Mouse (Mus musculus) midbrain, embryonic 10.5 days (tissue): ENCODE data around the gene Cd93. TPM values are rescaled to one million over a fixed set of nuclear protein-coding genes. Genes with fewer than 3 reads are reported as not detected.

Experiments
- DNase-seq: peaks from one replicate; pipeline ENCODE4 v3.0.0-alpha.2; 2017; ENCODE audit warnings: low spot score
- H3K27ac ChIP-seq: fragments of 300-500 bp; sonication (generic); replicated peaks from 2 replicates; pipeline ENCODE4 v1.5.1; 2016; ENCODE audit warnings: mild to moderate bottlenecking
- H3K27me3 ChIP-seq: fragments of 300-500 bp; sonication (generic); 2 replicates; pipeline ENCODE4 v1.6.1; 2016; ENCODE audit warnings: low read depth, mild to moderate bottlenecking; ENCODE audit not compliant: poor library complexity, severe bottlenecking
- H3K36me3 ChIP-seq: fragments of 300-500 bp; sonication (generic); 2 replicates; pipeline ENCODE4 v1.6.1; 2016; ENCODE audit warnings: mild to moderate bottlenecking, moderate library complexity
- H3K4me1 ChIP-seq: fragments of 300-500 bp; sonication (generic); 2 replicates; pipeline ENCODE4 v1.6.1; 2016
- H3K4me3 ChIP-seq: fragments of 300-500 bp; sonication (generic); 2 replicates; pipeline ENCODE4 v1.5.1; 2016; ENCODE audit warnings: mild to moderate bottlenecking, moderate library complexity
- H3K9me3 ChIP-seq: fragments of 300-500 bp; sonication (generic); replicated peaks from 2 replicates; pipeline ENCODE4 v1.6.1; 2016; ENCODE audit warnings: mild to moderate bottlenecking
- WGBS: fragments of 180-500 bp; shearing (Covaris S2); methylation state at CpG from one replicate; pipeline ENCODE4 v1.1.7; 2016; 5-methylcytosine and 5-hydroxymethylcytosine counted together
- polyA plus RNA-seq: library from polyadenylated mRNA; unstranded; fragments of >200 nt; fragmentation: Nextera tagmentation; extraction: Ambion mirVana; gene quantifications from 2 replicates; pipeline ENCODE4 v1.2.1, GENCODE M21; 2016

Cd93 gene
- polyA plus RNA-seq, 1 experiment from 2014 or later: 4.7 TPM

- Histone ChIP-seq H3K9me3 (no peaks in the 10 kb centered on the region), H3K27ac (no peak overlapping the region), H3K4me1 (no peaks in the 10 kb centered on the region), H3K36me3 (no peaks in the 10 kb centered on the region), H3K27me3 (no peaks in the 10 kb centered on the region), H3K4me3 (no peak overlapping the region)
- no peak for DNase-seq
Measured at GRCm38 (mm10) chr2:148455341-148455740, 12.0 kb upstream of the Cd93 start.

GRCm38 (mm10) chr2:148454014-148454542, 10.7 kb upstream of the Cd93 start:
- Histone ChIP-seq H3K4me3 (no peak overlapping the region), H3K27ac (no peak overlapping the region), H3K4me1 (no peaks in the 10 kb centered on the region), H3K9me3 (no peaks in the 10 kb centered on the region), H3K36me3 (no peaks in the 10 kb centered on the region), H3K27me3 (no peaks in the 10 kb centered on the region)
- WGBS: 90% methylated on average over 4 of the region's 4 CpGs
- no peak for DNase-seq

DNA sequence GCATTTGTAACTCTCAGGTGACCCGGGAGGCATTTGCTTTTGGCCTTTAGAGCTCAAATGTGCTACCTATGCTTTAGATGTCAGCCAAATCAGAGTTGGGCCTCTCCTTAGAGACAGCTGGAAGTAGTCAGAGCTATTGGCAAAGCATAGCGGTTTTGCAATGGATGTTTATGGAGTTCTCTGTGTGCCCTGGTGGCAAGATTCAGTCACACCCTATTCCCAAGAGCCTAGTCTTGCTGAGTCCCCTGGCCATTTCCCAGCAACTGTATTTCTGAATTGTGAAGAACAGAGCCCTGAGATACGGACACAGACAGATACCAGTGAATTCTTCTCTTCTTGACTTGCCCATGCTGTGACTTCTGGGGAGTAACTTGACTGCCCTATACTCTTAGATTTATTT, 9.7 kb upstream of the Cd93 start:
- WGBS: 83% methylated on average over 3 of the region's 3 CpGs
- no peaks in the 10 kb centered on the region for H3K27me3 ChIP-seq
- H3K36me3 ChIP-seq: no peaks in the 10 kb centered on the region
- no peaks in the 10 kb centered on the region for H3K4me1 ChIP-seq
- DNase-seq: no peak
- H3K9me3 ChIP-seq: no peaks in the 10 kb centered on the region
- H3K27ac ChIP-seq: no peak overlapping the region
- H3K4me3 ChIP-seq: no peak overlapping the region

- H3K4me1 ChIP-seq: no peaks in the 10 kb centered on the region
- DNase-seq: no peak
- no peaks in the 10 kb centered on the region for H3K9me3 ChIP-seq
- no peaks in the 10 kb centered on the region for H3K36me3 ChIP-seq
- no peak overlapping the region for H3K4me3 ChIP-seq
- no peaks in the 10 kb centered on the region for H3K27me3 ChIP-seq
- WGBS: 87% methylated on average over 5 of the region's 5 CpGs
- H3K27ac ChIP-seq: no peak overlapping the region
Measured at GRCm38 (mm10) chr2:148451498-148451897, 8.1 kb upstream of the Cd93 start.

GRCm38 (mm10) chr2:148450616-148451015, 7.3 kb upstream of the Cd93 start:
- DNase-seq: no peak
- no peaks in the 10 kb centered on the region for H3K27me3 ChIP-seq
- WGBS: 85% methylated on average over 5 of the region's 5 CpGs
- H3K27ac ChIP-seq: no peak overlapping the region
- no peaks in the 10 kb centered on the region for H3K4me1 ChIP-seq
- H3K9me3 ChIP-seq: no peaks in the 10 kb centered on the region
- no peaks in the 10 kb centered on the region for H3K36me3 ChIP-seq
- H3K4me3 ChIP-seq: no peak overlapping the region

GRCm38 (mm10) chr2:148449659-148450058, 6.3 kb upstream of the Cd93 start:
- Histone ChIP-seq H3K27me3 (no peaks in the 10 kb centered on the region), H3K4me1 (no peaks in the 10 kb centered on the region), H3K27ac (no peak overlapping the region), H3K9me3 (no peaks in the 10 kb centered on the region), H3K36me3 (no peaks in the 10 kb centered on the region), H3K4me3 (no peak overlapping the region)
- WGBS: 94% methylated on average over 1 of the region's 1 CpGs
- DNase-seq: no peak

GRCm38 (mm10) chr2:148446446-148446845, 3.1 kb upstream of the Cd93 start:
- no peak for DNase-seq
- H3K4me1 ChIP-seq: 0 out of 2 replicates have a peak, but pooled peaks cover 4% of the 10 kb centered on the region
- H3K36me3 ChIP-seq: no peaks in the 10 kb centered on the region
- H3K4me3 ChIP-seq: no peak overlapping the region
- WGBS: 84% methylated on average over 3 of the region's 3 CpGs
- no peaks in the 10 kb centered on the region for H3K27me3 ChIP-seq
- no peaks in the 10 kb centered on the region for H3K9me3 ChIP-seq
- H3K27ac ChIP-seq: no peak overlapping the region

DNA sequence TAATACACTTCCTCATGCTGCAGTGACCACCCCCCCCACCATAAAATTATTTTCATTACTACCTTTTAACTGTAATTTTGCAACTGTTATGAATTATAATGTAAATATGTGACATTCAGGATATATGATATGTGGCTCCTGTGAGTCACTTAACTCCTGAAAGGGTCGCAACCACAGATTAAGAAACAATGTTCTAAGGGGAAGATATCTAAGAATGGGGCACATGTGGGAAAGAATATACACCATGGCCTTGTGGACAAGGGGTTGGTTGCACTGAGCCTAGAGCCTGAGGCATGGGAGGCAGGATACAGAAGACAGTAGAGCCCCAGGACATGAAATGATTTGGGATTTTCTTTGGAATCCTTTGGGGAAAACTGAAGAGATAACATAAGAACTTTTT, 2.3 kb upstream of the Cd93 start:
- WGBS: 96% methylated on average over 1 of the region's 1 CpGs
- H3K36me3 ChIP-seq: no peaks in the 10 kb centered on the region
- no peak for DNase-seq
- no peaks in the 10 kb centered on the region for H3K27me3 ChIP-seq
- H3K4me3 ChIP-seq: no peak overlapping the region
- 0 out of 2 replicates have a peak, but pooled peaks cover 4% of the 10 kb centered on the region for H3K4me1 ChIP-seq
- H3K27ac ChIP-seq: no peak overlapping the region
- H3K9me3 ChIP-seq: no peaks in the 10 kb centered on the region

DNA sequence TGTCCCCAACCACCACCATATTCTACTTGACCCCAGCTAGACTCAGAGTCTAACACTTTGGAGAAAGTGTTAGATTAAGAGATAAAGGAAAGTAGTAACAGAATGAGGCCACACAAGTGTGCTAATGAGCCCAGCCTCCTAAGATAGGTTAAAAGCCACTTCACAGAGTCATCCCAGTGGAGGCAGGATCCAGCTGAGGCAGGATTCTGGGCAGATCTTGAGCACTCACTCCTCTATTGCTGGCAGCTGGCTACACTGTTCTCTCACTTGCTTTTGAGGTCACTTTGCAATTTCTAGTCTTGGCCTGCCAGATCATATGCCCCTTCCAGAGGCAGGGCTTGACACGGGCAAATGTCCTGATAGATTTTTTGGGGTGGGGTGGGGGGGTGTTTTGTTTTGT, 1.1 kb upstream of the Cd93 start:
- Histone ChIP-seq H3K36me3 (no peaks in the 10 kb centered on the region), H3K27ac (no peak overlapping the region), H3K4me3 (no peak overlapping the region), H3K4me1 (0 out of 2 replicates have a peak, but pooled peaks cover 4% of the 10 kb centered on the region), H3K27me3 (no peaks in the 10 kb centered on the region), H3K9me3 (no peaks in the 10 kb centered on the region)
- WGBS: 85% methylated on average over 1 of the region's 1 CpGs
- DNase-seq: no peak

- Histone ChIP-seq H3K27ac (peak overlapping the region; percentile 57), H3K36me3 (no peaks in the 10 kb centered on the region), H3K9me3 (no peaks in the 10 kb centered on the region), H3K27me3 (no peaks in the 10 kb centered on the region), H3K4me3 (0 out of 2 replicates have a peak overlapping the region, but pooled peaks have one; percentile 26), H3K4me1 (0 out of 2 replicates have a peak, but pooled peaks cover 4% of the 10 kb centered on the region)
- WGBS: 85% methylated on average over 4 of the region's 4 CpGs
- DNase-seq: no peak
Measured at GRCm38 (mm10) chr2:148442710-148443109, 653 bp downstream of the Cd93 start.

- Histone ChIP-seq H3K27me3 (no peaks in the 10 kb centered on the region), H3K9me3 (no peaks in the 10 kb centered on the region), H3K36me3 (no peaks in the 10 kb centered on the region), H3K4me1 (0 out of 2 replicates have a peak, but pooled peaks cover 4% of the 10 kb centered on the region), H3K4me3 (0 out of 2 replicates have a peak overlapping the region, but pooled peaks have one; percentile 7), H3K27ac (peak overlapping the region; percentile 57; the same call in 1 of the 2 replicates)
- DNase-seq: no peak
- 85% methylated on average over 4 of the region's 4 CpGs for WGBS
Measured at GRCm38 (mm10) chr2:148442172-148442571, 1.2 kb downstream of the Cd93 start.

DNA sequence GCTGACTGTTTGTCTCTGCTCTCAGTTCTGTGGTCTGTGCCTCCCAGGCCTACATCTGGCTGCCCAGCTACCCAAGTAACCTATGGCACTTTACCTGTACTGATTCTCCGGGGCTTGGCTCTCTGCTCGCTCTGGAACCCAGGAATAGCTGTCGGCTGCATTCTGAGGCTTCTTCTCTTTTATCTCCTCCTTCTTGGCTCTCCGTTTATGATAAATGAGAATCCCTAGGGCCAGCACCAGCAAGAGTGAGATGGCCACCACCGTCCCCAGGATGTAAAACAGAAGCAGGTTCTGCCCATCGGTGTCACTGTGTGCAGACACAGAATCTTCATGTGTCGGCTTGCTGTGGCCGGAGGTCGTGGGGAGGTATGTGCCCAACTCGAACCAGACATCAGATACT, 1.9 kb downstream of the Cd93 start:
- Histone ChIP-seq H3K4me3 (no peak overlapping the region), H3K9me3 (no peaks in the 10 kb centered on the region), H3K36me3 (no peaks in the 10 kb centered on the region), H3K27ac (no peak overlapping the region; the same call in 1 of the 2 replicates), H3K27me3 (no peaks in the 10 kb centered on the region), H3K4me1 (0 out of 2 replicates have a peak, but pooled peaks cover 4% of the 10 kb centered on the region)
- whole genome bisulfite sequencing: 89% methylated on average over 10 of the region's 10 CpGs
- no peak for DNase-seq

GRCm38 (mm10) chr2:148439691-148440276, 3.6 kb downstream of the Cd93 start:
- WGBS: 73% methylated on average over 3 of the region's 3 CpGs
- Histone ChIP-seq H3K4me3 (no peak overlapping the region), H3K9me3 (no peaks in the 10 kb centered on the region), H3K36me3 (no peaks in the 10 kb centered on the region), H3K4me1 (peaks cover 9% of the 10 kb centered on the region; the same call in 1 of the 2 replicates), H3K27ac (no peak overlapping the region), H3K27me3 (no peaks in the 10 kb centered on the region)
- DNase-seq: no peak
